Mouse (Mus musculus): ENCODE results near the gene Colq. TPM values are rescaled to one million over a fixed set of nuclear protein-coding genes. Genes with fewer than 3 reads are reported as not detected.

Gene Colq
- polyA plus RNA-seq, 2 experiments from 2014 or later, result 6.9 to 7.4 TPM

DNA sequence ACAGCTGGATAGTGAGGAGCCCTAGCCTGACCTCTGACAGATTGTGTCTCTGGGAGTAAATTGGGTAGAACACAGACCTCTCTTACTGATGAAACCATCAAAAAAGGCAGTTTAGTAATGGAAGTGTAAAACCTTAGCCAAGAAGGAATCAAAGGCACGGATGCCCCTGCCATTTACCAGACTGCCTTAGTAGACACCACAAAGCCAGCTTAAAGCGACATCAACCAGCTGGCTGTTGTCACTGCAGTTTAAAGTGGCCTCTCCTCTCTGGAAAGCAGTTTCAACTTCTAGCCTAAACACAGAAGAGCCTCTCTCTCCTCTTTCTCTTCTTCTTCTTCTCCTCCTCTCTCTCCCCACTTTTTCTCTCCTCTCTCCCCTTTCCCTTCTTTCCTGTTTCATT lies 69.8 kb downstream of the Colq start:
- ATAC-seq, result no peak

DNA sequence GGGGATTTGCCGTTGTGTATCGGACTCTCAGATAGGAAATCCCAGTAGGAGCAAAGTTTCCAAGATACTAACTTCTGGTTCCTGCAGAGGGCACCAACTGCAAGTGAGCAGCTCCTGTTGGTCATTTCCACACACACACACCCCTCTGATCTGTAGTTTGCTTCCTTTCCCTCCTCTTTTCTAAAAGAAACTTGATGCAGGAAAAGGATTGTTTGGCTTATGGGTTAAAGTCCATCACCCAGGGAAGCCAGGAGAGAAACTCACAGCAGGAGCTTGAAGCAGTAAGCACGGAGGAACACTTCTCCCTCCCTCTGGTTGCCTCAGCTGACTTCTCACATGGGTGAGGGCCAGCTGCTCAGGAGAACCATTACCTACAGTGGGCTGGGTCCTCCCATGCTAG lies 72.0 kb downstream of the Colq start:
- no peak for ATAC-seq

DNA sequence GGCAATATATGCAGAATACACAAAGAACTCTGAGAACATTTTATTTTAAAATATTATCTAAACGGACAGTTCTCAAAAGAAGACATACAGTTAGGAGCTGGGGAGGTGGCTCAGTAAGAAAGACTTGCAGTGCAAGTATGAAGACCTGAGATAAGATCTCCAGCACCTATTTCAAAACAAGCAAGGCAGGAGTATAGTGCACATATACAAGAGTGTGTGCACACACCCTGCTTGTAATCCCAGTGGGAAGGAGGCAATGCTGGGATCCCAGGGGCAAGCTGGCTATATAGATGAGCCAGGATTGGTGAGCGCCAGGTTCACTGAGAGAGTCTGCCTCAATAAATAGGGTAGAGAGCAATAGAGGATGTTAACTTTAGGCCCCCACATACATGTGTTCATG lies 75.2 kb downstream of the Colq start:
- no peak for ATAC-seq

- no peak for ATAC-seq
These were observed 80.8 kb downstream of the Colq start for GRCm38 (mm10) chr14:31510322-31510721.

DNA sequence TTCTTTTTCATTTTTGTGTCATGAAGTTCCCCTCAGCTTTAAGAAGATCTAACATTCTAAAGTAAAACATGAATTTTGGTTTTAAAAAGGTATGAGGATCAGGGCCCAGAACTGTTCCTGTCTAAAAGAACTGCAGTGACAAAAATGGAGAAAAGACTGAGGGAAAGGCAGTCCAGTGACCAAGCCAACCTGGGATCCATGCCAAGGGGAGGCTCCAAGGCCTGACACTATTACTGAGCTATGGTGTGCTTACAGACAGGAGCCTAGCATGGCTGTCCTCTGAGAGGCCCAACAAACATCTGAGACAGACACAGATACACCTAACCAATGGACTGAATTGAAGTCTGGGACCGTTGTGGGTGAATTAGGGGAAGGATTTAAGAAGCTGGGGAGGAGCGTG lies 81.2 kb downstream of the Colq start:
- ATAC-seq, result no peak

GRCm38 (mm10) chr14:31506456-31506855 lies 84.7 kb downstream of the Colq start:
- ATAC-seq, result no peak

DNA sequence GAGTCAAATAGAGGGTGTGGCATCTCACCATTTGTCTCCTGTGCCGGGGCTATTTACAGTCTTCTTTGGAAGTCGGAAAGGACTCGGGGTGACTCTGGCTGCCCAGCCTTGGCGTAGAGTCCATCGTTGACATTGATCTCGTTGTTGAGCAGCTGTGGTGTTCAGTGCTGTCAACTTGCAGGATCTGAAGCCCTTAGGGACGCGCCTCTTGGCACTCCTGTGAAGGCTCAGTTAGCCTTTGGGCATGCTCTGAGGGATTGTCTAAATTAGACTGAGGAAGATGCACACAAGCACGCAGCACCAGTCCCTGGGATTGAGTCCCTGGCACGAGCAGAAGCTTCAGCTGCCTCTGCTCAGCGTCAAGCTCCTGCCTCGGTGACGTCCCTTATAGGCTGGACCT lies 87.7 kb downstream of the Colq start:
- ATAC-seq, result no peak

DNA sequence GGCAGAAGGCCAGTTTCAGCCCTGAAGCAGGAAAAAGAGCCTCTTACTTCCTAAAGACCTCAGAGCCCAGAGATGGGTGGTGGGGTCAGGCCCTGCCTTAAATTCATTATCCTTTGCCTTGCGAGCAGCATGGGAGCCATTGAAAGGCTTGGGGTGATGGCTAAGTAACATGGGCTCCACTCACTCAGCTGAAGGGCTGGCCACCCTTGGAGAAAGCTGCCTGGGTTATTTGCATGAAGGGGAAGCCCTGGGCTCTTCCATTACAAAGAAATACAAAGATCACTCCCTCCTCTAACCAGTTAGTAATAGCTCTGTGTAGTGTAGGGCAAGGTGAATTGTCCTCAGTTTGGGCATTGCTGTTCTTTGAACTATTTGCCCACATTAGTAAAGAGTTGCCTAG lies 91.6 kb downstream of the Colq start:
- no peak for ATAC-seq

DNA sequence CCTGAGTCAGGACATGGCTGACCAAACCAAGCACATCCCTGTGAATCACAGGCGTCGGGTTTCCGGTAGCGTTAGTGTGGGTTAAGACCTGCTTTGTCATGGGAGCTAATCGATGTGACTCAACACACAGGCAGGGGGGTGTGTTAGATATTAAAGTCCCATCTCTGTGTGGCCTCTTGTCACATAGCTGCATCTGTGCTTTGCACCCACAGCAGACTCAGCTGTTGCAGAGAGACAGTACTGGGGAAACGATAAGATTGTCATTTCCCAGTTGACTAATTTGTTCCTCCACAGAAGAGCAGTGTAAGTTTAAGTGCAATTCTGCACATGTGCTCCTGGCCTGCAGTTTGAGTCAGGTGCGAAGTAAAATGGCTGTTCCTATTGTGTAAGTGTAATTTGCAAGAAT lies 94.9 kb downstream of the Colq start:
- ATAC-seq, result no peak

GRCm38 (mm10) chr14:31495538-31495937 lies 95.6 kb downstream of the Colq start:
- ATAC-seq, result no peak

- ATAC-seq, result peak; percentile 89
These were observed 96.1 kb downstream of the Colq start, which contains the start of gene Mettl6 for GRCm38 (mm10) chr14:31494975-31495455. TSS of gene Mettl6 (minus strand) at chr14:31495040.

DNA sequence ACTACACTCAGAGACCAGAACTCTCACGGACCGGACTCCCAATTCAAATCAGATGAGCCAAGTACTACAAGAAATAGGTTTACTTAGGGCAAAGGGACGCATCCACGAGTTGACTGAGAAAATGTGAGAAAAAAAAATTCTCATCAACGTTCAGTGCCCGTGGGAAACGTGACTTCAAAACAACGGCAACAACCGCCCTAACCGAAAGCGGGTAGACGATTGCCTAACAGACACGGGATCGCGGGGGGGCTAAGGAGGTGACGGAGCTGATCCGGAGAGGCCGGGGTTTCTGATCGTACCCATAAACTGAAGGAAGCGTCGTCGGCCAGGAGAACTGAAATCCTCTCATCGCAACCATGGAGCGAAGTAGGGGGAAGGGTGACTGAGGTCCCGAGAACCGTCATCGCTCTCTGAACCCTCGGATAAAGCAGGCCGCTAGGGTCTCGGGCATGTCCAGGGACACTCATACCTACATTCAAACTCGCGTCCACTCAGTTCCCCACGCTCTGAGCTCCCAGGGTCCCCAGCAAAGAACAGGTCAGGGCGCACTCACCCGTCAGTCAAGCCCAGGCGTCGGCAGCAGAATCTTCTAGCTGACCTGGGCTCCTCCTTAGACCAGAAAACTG lies 96.7 kb downstream of the Colq start, which contains the start of gene Eaf1:
Eaf1 (plus strand) TSS at position 51 of the 626 bp plus-strand sequence.
- ATAC-seq, result peak; percentile 44

DNA sequence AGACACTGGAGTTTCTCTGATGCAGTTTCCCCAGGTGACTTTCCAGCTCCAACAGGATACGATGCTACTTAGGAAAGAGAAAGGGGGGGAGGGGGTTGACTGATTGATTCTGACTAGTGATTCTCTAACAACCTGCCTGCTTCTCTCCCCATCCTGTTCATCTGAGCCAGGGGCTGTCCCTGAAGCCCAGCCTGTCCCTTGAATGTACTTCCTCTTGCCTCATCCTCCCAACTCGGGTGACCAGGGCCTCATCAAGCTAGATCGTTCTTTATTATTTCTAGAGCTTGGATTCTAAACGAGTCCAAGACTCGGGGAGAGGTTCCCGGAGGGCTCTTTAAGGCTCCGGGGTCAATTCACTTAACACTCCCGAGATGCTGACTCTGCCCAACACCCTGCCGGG lies 97.2 kb downstream of the Colq start:
- peak; percentile 38 for ATAC-seq

DNA sequence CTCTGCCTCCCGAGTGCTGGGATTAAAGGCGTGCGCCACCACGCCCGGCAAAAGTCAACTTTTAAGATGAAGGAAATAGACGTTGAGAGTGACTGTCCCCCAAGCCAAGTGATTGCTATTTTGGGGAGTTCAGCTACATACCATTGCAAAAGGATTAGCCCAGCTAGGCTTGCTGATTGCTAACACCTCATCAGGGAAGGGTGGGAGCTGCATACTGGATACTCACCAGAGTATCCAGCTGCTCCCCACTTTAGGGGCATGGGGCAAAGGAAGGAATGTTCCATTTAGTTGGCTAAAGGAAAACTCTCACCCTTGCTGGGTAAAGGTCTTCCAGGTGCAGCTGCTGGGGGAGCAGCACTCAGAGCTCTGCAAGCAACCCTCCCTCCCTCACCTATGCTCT lies 103.1 kb downstream of the Colq start:
- ATAC-seq, result no peak

DNA sequence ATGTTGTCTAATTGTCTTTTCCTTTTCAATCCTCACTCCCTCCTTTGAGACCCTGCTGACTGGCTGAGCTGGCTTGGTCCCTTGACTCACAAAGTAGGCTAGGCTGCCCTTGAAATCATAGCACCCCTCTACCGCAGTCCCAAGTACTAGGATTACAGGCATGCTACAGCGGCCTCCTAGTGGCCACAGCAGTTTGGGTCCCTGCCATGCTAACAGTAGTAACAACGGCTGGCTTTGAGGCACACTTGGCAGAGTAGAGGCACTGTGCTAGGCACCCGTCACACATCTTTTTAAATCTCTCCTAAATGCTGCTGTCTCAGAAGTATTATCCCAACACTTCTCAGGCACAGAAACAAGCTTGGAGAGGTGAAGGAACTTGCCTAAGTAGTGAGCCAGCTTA lies 104.7 kb downstream of the Colq start:
- ATAC-seq, result no peak

DNA sequence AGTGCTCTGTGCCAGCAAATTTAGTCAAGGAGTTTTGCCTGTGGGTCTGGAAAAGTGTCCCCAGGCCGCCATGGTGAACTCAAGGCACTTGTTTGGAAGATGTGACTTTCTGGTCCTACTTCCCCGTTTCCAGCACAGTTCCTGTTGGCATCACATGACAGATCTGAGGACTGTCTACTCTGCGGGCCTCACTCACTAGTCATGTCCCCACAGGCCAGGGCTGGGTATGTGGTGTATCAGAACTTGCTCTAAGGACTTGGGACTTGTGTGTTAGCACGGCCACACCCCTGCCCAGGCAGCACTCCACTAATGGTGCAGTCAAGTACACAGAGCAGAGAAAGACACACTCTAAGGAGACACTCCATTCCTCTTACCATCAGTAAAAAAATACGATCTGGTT lies 108.7 kb downstream of the Colq start:
- ATAC-seq, result no peak

DNA sequence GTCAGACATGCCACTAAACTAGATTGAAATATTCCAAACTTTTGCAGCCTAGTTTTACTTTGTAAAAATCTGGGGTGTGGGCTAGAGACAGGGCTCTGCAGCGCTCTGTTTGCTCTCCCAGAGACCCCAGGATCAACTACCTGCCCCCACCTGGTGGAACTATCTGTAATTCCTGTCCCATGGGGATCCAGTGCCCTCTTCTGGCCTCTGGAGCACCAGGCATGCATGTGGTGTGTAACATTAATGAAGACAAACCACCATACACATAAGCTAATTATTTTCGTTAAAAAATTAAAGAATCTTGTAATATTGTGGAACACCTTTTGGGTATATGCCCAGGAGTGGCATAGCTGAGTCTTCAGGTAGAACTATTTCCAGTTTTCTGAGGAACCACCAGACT lies 117.8 kb downstream of the Colq start:
- ATAC-seq, result no peak

Other genes starting within 250 kb of the Colq start
- 10 to 100 TPM; 13.1 to 13.9 TPM for gene Sh3bp5, start 155.3 kb downstream of the Colq start, polyA plus RNA-seq (2017; shearing (Covaris generic))
- 10 to 100 TPM; 12.2 to 13.5 TPM for gene Eaf1, start 96.9 kb downstream of the Colq start, polyA plus RNA-seq (2017; shearing (Covaris generic))
- gene Mettl6, start 96.3 kb downstream of the Colq start, polyA plus RNA-seq (2017; shearing (Covaris generic)), result 10 to 100 TPM; 68.1 to 79.9 TPM
- gene Gm49387, start 49.5 kb upstream of the Colq start, polyA plus RNA-seq (2017; shearing (Covaris generic)), result not detected
- gene Btd, start 49.7 kb upstream of the Colq start, polyA plus RNA-seq (2017; shearing (Covaris generic)), result 10 to 100 TPM; 19.7 to 29.2 TPM
- gene Hacl1, start 49.9 kb upstream of the Colq start, polyA plus RNA-seq (2017; shearing (Covaris generic)), result 10 to 100 TPM; 36.2 to 37.2 TPM
- 1 to 10 TPM; 8.4 to 9.1 TPM for gene Ankrd28, start 239.3 kb upstream of the Colq start, polyA plus RNA-seq (2017; shearing (Covaris generic))

Data from activated CD4-positive, CD25-positive, alpha-beta regulatory T cell, adult 4 months (primary cell).